Mouse (Mus musculus) right cerebral cortex, adult 2 months (tissue): ENCODE measurements around the gene Mst1.

Experiments used
- DNase-seq, 2 experiments: peaks; one replicate each; pipeline ENCODE4 v3.0.0; 2021 to 2022; ENCODE audit warnings: low spot score in 2 of 2

Mst1 gene

GRCm38 (mm10) chr9:108080168-108080567 is at the start of gene Mst1:
Gene Mst1, plus strand, starts transcription at chr9:108080436.
- DNase-seq: no peak

GRCm38 (mm10) chr9:108032126-108032525 is 48.1 kb upstream of the Mst1 start:
- DNase-seq: no peak

GRCm38 (mm10) chr9:108035331-108036156 is 44.7 kb upstream of the Mst1 start:
- DNase-seq: no peak

GRCm38 (mm10) chr9:108044751-108045492 is 35.3 kb upstream of the Mst1 start:
- DNase-seq: no peak

GRCm38 (mm10) chr9:108046582-108046981 is 33.7 kb upstream of the Mst1 start:
- DNase-seq: no peak

- DNase-seq: no peak
Measured at GRCm38 (mm10) chr9:108047601-108048565, 32.4 kb upstream of the Mst1 start.

- DNase-seq: no peak
Measured at GRCm38 (mm10) chr9:108048566-108048955, 31.7 kb upstream of the Mst1 start.

- peak; percentile 96 for DNase-seq
Measured at GRCm38 (mm10) chr9:108049016-108049455, 31.2 kb upstream of the Mst1 start, which contains the start of gene Gmppb. Gene Gmppb, plus strand, starts transcription at chr9:108049242.

- no peak for DNase-seq
Measured at GRCm38 (mm10) chr9:108049561-108050251, 30.5 kb upstream of the Mst1 start.

GRCm38 (mm10) chr9:108051184-108051930 is 28.9 kb upstream of the Mst1 start:
- DNase-seq: no peak

GRCm38 (mm10) chr9:108051931-108052220 is 28.4 kb upstream of the Mst1 start:
- DNase-seq: no peak

- no peak for DNase-seq
Measured at GRCm38 (mm10) chr9:108052411-108052810, 27.8 kb upstream of the Mst1 start.

GRCm38 (mm10) chr9:108052885-108053664 is 27.2 kb upstream of the Mst1 start, which contains the start of gene Amigo3:
Gene Amigo3, plus strand, starts transcription at chr9:108053159.
- peak; percentile 98 to 99 for DNase-seq

- DNase-seq: no peak
Measured at GRCm38 (mm10) chr9:108053665-108054225, 26.5 kb upstream of the Mst1 start.

- no peak for DNase-seq
Measured at GRCm38 (mm10) chr9:108054331-108055040, 25.8 kb upstream of the Mst1 start.

- no peak for DNase-seq
Measured at GRCm38 (mm10) chr9:108055061-108055460, 25.2 kb upstream of the Mst1 start.

- DNase-seq: no peak
Measured at GRCm38 (mm10) chr9:108055661-108056237, 24.5 kb upstream of the Mst1 start.
